Mouse (Mus musculus) monocyte, adult 2 months (primary cell): ENCODE measurements around the gene Clspn.

Source experiments
- DNase-seq, 2 experiments: peaks; one replicate each; pipeline ENCODE4 v3.0.0; 2022; ENCODE audit warnings: low spot score in 2 of 2, low read depth in 1 of 2

The Clspn gene

DNA sequence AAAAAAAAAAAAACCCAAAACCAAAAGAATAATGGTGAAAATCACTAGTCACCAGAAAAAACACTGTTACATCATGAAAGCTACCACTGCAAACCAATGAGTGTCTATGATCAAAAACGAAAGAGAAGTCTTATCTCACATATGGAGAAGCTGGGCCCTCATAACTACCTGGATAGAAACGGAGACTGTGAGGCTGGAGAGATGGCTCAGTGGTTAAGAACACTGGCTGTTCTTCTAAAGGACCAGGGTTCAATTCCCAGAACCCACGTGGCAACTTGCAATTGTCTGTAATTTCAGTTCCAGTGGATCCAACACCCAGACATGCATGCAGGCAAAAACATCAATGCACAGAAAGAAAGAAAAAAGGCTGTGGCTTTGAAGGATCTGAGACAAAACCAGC, 75.9 kb downstream of the Clspn start:
- DNase-seq = no peak

GRCm38 (mm10) chr4:126636330-126636729, 79.6 kb downstream of the Clspn start:
- no peak for DNase-seq

- no peak for DNase-seq
Measured at GRCm38 (mm10) chr4:126637446-126637845, 80.7 kb downstream of the Clspn start.

- DNase-seq = no peak
Measured at GRCm38 (mm10) chr4:126639339-126639738, 82.6 kb downstream of the Clspn start.

DNA sequence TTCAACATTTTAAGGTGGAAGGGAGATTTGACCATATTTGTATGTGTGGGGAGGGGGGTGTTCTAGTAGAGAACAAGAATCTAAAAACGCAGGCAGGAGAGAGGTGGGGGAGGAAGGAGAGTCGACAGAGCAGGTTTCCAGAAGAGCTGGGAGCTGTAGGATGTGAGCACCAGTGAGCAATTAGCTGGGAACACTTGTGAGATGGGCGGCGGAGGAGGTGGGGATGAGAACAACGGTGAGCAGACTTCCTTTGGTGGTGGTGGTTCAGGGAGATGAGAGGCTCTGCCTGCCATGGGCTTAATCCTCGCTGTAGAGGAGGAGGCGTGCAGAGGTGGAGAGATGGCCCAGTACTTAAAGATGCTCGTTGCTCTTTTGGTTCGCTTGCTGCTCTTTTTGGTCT, 85.2 kb downstream of the Clspn start:
- no peak for DNase-seq
